Mouse (Mus musculus) limb, embryonic 11.5 days (tissue): ENCODE measurements around the gene Noct. TPM values are rescaled to one million over a fixed set of nuclear protein-coding genes. Genes with fewer than 3 reads are reported as not detected.

Experiments
- ATAC-seq: fragments of 200-750 bp; cut with Nextera tagmentation; 2 replicates; pipeline ENCODE4 v1.8.0; 2017; ENCODE audit warnings: low read depth; ENCODE audit not compliant: insufficient number of reproducible peaks, low FRiP score, low TSS enrichment
- DNase-seq: peaks from one replicate; pipeline ENCODE4 v3.0.0-alpha.2; 2015; ENCODE audit warnings: low spot score
- H3K27ac ChIP-seq: fragments of 300-500 bp; sonication (generic); replicated peaks from 2 replicates; pipeline ENCODE4 v1.5.1; 2014; ENCODE audit warnings: low read depth, mild to moderate bottlenecking, low read length
- H3K27me3 ChIP-seq: fragments of 300-500 bp; sonication (generic); 2 replicates; pipeline ENCODE4 v1.6.1; 2014; ENCODE audit warnings: mild to moderate bottlenecking, low read length, mixed read lengths; ENCODE audit not compliant: control insufficient read depth, insufficient read depth
- H3K36me3 ChIP-seq: fragments of 300-500 bp; sonication (generic); 2 replicates; pipeline ENCODE4 v1.6.1; 2014; ENCODE audit warnings: mild to moderate bottlenecking, low read length, moderate library complexity, mixed read lengths; ENCODE audit not compliant: control insufficient read depth, insufficient read depth
- H3K4me1 ChIP-seq: fragments of 300-500 bp; sonication (generic); 2 replicates; pipeline ENCODE4 v1.6.1; 2014; ENCODE audit warnings: low read length, mixed read lengths; ENCODE audit not compliant: control insufficient read depth, insufficient read depth
- H3K4me2 ChIP-seq: fragments of 300-500 bp; sonication (generic); 2 replicates; pipeline ENCODE4 v1.6.1; 2014; ENCODE audit warnings: low read depth, mild to moderate bottlenecking, moderate library complexity; ENCODE audit not compliant: severe bottlenecking
- H3K4me3 ChIP-seq: fragments of 300-500 bp; sonication (generic); 2 replicates; pipeline ENCODE4 v1.5.1; 2014; ENCODE audit warnings: low read depth, low read length
- H3K9ac ChIP-seq: fragments of 300-500 bp; sonication (generic); 2 replicates; pipeline ENCODE4 v1.6.1; 2014; ENCODE audit warnings: mild to moderate bottlenecking, low read length
- H3K9me3 ChIP-seq: fragments of 300-500 bp; sonication (generic); 2 replicates; pipeline ENCODE4 v1.6.1; 2016; ENCODE audit warnings: low read length; ENCODE audit not compliant: control insufficient read depth
- WGBS: fragments of 180-500 bp; shearing (Covaris S2); extraction: QIAGEN DNeasy Blood & Tissue Kit; methylation state at CpG from one replicate; pipeline ENCODE4 v1.1.7; 2014; 5-methylcytosine and 5-hydroxymethylcytosine counted together
- polyA plus RNA-seq: library from polyadenylated mRNA; unstranded; fragments of >200 nt; fragmentation: Nextera tagmentation; extraction: Ambion mirVana; gene quantifications from 2 replicates; pipeline ENCODE4 v1.2.1, GENCODE M21; 2014

Gene Noct
- polyA plus RNA-seq, 1 experiment from 2014 or later: 14.0 TPM

GRCm38 (mm10) chr3:51277201-51278150, 53.2 kb downstream of the Noct start:
- under 1% methylated on average over 75 of the region's 75 CpGs for WGBS
- Histone ChIP-seq H3K27me3 (no peaks in the 10 kb centered on the region), H3K4me1 (peaks cover 6% of the 10 kb centered on the region; the same call in 1 of the 2 replicates), H3K27ac (peak overlapping the region; percentile 96), H3K36me3 (no peaks in the 10 kb centered on the region), H3K4me3 (peak overlapping the region; percentile 68), H3K4me2 (peak overlapping the region; percentile 69), H3K9ac (peak overlapping the region; percentile 94), H3K9me3 (no peaks in the 10 kb centered on the region)
- peak; percentile 86 for DNase-seq
- peak; percentile 68 for ATAC-seq

DNA sequence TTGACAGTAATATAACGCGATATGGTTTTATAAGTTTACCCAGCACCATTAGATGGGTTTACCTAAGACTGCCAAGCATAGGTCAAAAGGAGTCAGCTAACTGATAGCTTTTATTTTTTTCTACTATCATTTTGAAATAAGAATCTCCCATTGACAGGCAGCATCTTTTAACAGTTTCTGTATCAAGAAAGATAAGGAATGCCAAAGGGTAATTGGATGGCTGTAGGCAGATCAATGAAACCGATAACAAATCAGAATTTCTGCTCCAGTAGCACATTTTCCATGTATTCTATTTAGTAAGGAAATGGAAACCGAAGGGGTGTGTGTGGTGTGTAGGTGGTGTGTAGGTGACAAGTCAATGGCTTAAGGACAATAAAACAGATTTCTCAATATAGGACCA, 54.2 kb downstream of the Noct start:
- no peak overlapping the region for H3K4me2 ChIP-seq
- 70% methylated on average over 4 of the region's 4 CpGs for WGBS
- peaks cover 6% of the 10 kb centered on the region; the same call in 1 of the 2 replicates for H3K4me1 ChIP-seq
- no peak overlapping the region for H3K27ac ChIP-seq
- H3K36me3 ChIP-seq: no peaks in the 10 kb centered on the region
- H3K27me3 ChIP-seq: no peaks in the 10 kb centered on the region
- no peak for ATAC-seq
- no peaks in the 10 kb centered on the region for H3K9me3 ChIP-seq
- H3K4me3 ChIP-seq: no peak overlapping the region
- no peak for DNase-seq
- H3K9ac ChIP-seq: no peak overlapping the region

- WGBS: 93% methylated on average over 4 of the region's 4 CpGs
- Histone ChIP-seq H3K4me3 (no peak overlapping the region), H3K9me3 (no peaks in the 10 kb centered on the region), H3K27ac (no peak overlapping the region), H3K36me3 (no peaks in the 10 kb centered on the region), H3K9ac (no peak overlapping the region), H3K4me1 (no peaks in the 10 kb centered on the region), H3K27me3 (no peaks in the 10 kb centered on the region), H3K4me2 (no peak overlapping the region)
- DNase-seq: no peak
- ATAC-seq: no peak
Observed at GRCm38 (mm10) chr3:51281727-51282126, 57.5 kb downstream of the Noct start.

- H3K4me3 ChIP-seq: no peak overlapping the region
- H3K4me2 ChIP-seq: no peak overlapping the region
- no peaks in the 10 kb centered on the region for H3K36me3 ChIP-seq
- ATAC-seq (no peak), DNase-seq (no peak)
- H3K4me1 ChIP-seq: no peaks in the 10 kb centered on the region
- H3K27me3 ChIP-seq: no peaks in the 10 kb centered on the region
- no peak overlapping the region for H3K27ac ChIP-seq
- no peak overlapping the region for H3K9ac ChIP-seq
- 85% methylated on average over 1 of the region's 1 CpGs for WGBS
- no peaks in the 10 kb centered on the region for H3K9me3 ChIP-seq
Observed at GRCm38 (mm10) chr3:51284375-51284774, 60.1 kb downstream of the Noct start.

- ATAC-seq (peak; percentile 65; the same call in 1 of the 2 replicates), DNase-seq (peak; percentile 92)
- Histone ChIP-seq H3K36me3 (peaks cover 2% of the 10 kb centered on the region; the same call in 1 of the 2 replicates), H3K27me3 (no peaks in the 10 kb centered on the region), H3K4me1 (no peaks in the 10 kb centered on the region), H3K9ac (no peak overlapping the region), H3K27ac (no peak overlapping the region), H3K4me2 (no peak overlapping the region), H3K4me3 (no peak overlapping the region), H3K9me3 (no peaks in the 10 kb centered on the region)
- WGBS: 60% methylated on average over 11 of the region's 11 CpGs
Observed at GRCm38 (mm10) chr3:51288880-51289821, 64.9 kb downstream of the Noct start.

DNA sequence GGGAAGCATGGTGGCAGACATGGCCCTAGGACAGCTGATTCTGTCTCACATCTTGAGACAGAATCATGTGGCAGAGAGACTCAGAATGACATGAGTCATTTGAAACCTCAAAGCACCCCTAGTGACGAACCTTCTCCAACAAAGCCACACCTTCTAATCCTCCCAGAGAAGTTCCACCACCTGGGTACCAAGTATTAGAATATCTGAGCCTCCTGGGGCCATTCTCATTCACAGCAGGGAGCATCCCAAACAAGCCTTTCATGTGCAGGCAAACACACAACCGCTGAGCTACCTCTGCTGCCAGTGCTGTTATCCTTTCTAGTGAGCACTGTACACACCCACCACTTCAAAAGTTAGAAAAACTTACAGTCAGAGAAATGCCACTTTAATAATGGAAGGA, 70.0 kb downstream of the Noct start:
- H3K4me2 ChIP-seq: no peak overlapping the region
- no peaks in the 10 kb centered on the region for H3K9me3 ChIP-seq
- 57% methylated on average over 2 of the region's 2 CpGs for WGBS
- H3K36me3 ChIP-seq: peaks cover 2% of the 10 kb centered on the region; the same call in 1 of the 2 replicates
- H3K4me3 ChIP-seq: no peak overlapping the region
- ATAC-seq: no peak
- H3K27ac ChIP-seq: no peak overlapping the region
- H3K27me3 ChIP-seq: no peaks in the 10 kb centered on the region
- no peak overlapping the region for H3K9ac ChIP-seq
- H3K4me1 ChIP-seq: no peaks in the 10 kb centered on the region
- DNase-seq: no peak

DNA sequence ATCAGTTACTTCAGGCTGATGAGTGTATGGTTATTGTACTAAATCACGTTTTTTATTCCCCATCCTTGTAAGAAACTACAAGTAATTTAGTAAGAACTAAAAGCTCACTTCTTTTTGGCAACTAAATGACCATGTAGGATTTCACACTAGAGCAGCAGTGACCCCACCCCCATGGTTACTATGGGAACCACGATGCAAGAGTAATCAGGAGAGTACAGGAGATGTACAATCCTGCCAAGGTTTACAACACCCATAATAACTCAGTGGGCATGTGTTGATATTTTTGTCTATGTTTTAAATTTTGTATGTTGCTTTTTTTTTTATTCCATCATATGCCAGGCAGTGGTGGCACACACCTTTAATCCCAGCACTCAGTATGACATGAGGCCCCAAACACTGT, 71.0 kb downstream of the Noct start:
- ATAC-seq: no peak
- Histone ChIP-seq H3K4me1 (no peaks in the 10 kb centered on the region), H3K27me3 (no peaks in the 10 kb centered on the region), H3K9me3 (no peaks in the 10 kb centered on the region), H3K36me3 (peaks cover 2% of the 10 kb centered on the region; the same call in 1 of the 2 replicates), H3K9ac (no peak overlapping the region), H3K4me2 (no peak overlapping the region), H3K27ac (no peak overlapping the region), H3K4me3 (no peak overlapping the region)
- WGBS: 76% methylated on average over 2 of the region's 2 CpGs
- DNase-seq: no peak

DNA sequence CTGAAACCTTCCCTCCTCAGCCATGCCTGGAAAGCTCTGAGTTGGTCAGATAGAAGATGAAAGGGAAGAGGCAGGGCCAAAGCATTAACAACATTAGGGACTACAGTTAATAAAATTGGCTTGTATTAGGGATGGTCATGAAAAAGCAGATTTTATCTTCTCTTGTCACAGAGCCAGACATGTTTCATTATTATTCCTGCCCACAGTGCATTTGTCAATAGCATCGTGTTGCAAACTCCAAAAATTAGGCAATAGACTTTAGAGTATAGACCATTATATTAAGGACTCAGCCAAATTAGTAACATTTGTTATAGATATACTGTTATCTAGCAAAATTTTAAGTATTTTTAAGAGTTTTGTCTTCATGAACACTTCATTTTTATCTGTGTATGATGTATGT, 72.5 kb downstream of the Noct start:
- Histone ChIP-seq H3K27me3 (no peaks in the 10 kb centered on the region), H3K36me3 (peaks cover 2% of the 10 kb centered on the region; the same call in 1 of the 2 replicates), H3K27ac (no peak overlapping the region), H3K9me3 (no peaks in the 10 kb centered on the region), H3K4me2 (no peak overlapping the region), H3K4me1 (no peaks in the 10 kb centered on the region), H3K9ac (no peak overlapping the region), H3K4me3 (no peak overlapping the region)
- WGBS: 86% methylated on average over 1 of the region's 1 CpGs
- no peak for DNase-seq
- ATAC-seq: no peak
